ENCODE assay signal across 25 mouse cellular contexts in genomic region chr16:46383344-46383743, GRCm38 (mm10).
DNase-seq lines count a peak whose midpoint lies in the region; ATAC-seq and TF ChIP-seq lines count a peak whose summit lies in the region.
"Had no signal": no experiment of that assay in that cellular context is flagged by ENCODE, and none has a peak within 500 bp of the region (broad histone marks: within the 10 kb centered on the region; RNA-seq: fewer than 3 reads in every experiment).

No protein-coding gene starts in this region.

- TF ChIP-seq CTCF in forebrain, postnatal 0 days (IDR thresholded peaks at IDR 0.05; ENCODE audit: low read depth) = no peak
- no peak for TF ChIP-seq CTCF in brain, embryonic 14.5 days (IDR thresholded peaks at IDR 0.05; ENCODE audit: borderline replicate concordance, extremely low read depth, insufficient read depth, insufficient read length)

- no peak overlapping the region for H3K9ac ChIP-seq in forebrain, postnatal 0 days
- H3K9ac ChIP-seq in forebrain, embryonic 15.5 days (replicated peaks) = no peak overlapping the region
- H3K9ac ChIP-seq in limb, embryonic 14.5 days (ENCODE audit: low read depth, low read length, severe bottlenecking) = no peak overlapping the region
- H3K9ac ChIP-seq: embryonic facial prominence, embryonic 12.5 days; hindbrain, embryonic 14.5 days; liver, embryonic 14.5 days; lung, embryonic 14.5 days; midbrain, embryonic 12.5 days had no signal

- no peaks in the 10 kb centered on the region for H3K27me3 ChIP-seq in forebrain, postnatal 0 days (ENCODE audit: insufficient read depth, low read length)
- no peaks in the 10 kb centered on the region for H3K27me3 ChIP-seq in forebrain, embryonic 15.5 days
- H3K27me3 ChIP-seq in limb, embryonic 14.5 days (ENCODE audit: control insufficient read depth, insufficient read depth, low read length) = no peaks in the 10 kb centered on the region
- H3K27me3 ChIP-seq: CH12.LX; embryonic facial prominence, embryonic 12.5 days; midbrain, embryonic 12.5 days; Patski had no signal

- H3K36me3 ChIP-seq in forebrain, postnatal 0 days (ENCODE audit: insufficient read depth) = no peaks in the 10 kb centered on the region
- no peaks in the 10 kb centered on the region for H3K36me3 ChIP-seq in forebrain, embryonic 15.5 days
- no peaks in the 10 kb centered on the region for H3K36me3 ChIP-seq in limb, embryonic 14.5 days (ENCODE audit: control insufficient read depth, insufficient read depth, low read length)
- H3K36me3 ChIP-seq: embryonic facial prominence, embryonic 12.5 days; G1E; heart, embryonic 10.5 days; midbrain, embryonic 12.5 days had no signal

- H3K27ac ChIP-seq in forebrain, postnatal 0 days (ENCODE audit: low read depth, low read length) = no peak overlapping the region
- no peak overlapping the region for H3K27ac ChIP-seq in forebrain, embryonic 15.5 days (replicated peaks)
- H3K27ac ChIP-seq in limb, embryonic 14.5 days (replicated peaks; ENCODE audit: low read depth, low read length) = no peak overlapping the region
- H3K27ac ChIP-seq: embryonic facial prominence, embryonic 12.5 days; gastrocnemius, adult 2 months; heart, embryonic 10.5 days; hindbrain, embryonic 14.5 days; liver, embryonic 14.5 days; midbrain, embryonic 12.5 days had no signal

- peak; percentile 55; the same call in 1 of the 2 replicates for ATAC-seq in forebrain, postnatal 0 days
- no peak for ATAC-seq in forebrain, embryonic 15.5 days (replicated peaks)
- ATAC-seq in limb, embryonic 14.5 days (ENCODE audit: low FRiP score, low read depth) = peak; percentile 37; the same call in 1 of the 2 replicates
- ATAC-seq: inflammation-experienced regulatory T-cells, adult 6 months; Patski had no signal

- no peak overlapping the region for H3K4me3 ChIP-seq in forebrain, postnatal 0 days (ENCODE audit: low read depth, low read length)
- H3K4me3 ChIP-seq in forebrain, embryonic 15.5 days = no peak overlapping the region
- H3K4me3 ChIP-seq in limb, embryonic 14.5 days (replicated peaks; ENCODE audit: low read length) = no peak overlapping the region
- H3K4me3 ChIP-seq: embryonic facial prominence, embryonic 12.5 days; erythroblast, embryonic 14.5 days; gastrocnemius, adult 2 months; heart, embryonic 10.5 days; midbrain, embryonic 12.5 days had no signal

- 82% methylated on average over 4 of the region's 4 CpGs for WGBS in forebrain, postnatal 0 days
- 91% methylated on average over 4 of the region's 4 CpGs for WGBS in forebrain, embryonic 15.5 days
- WGBS in limb, embryonic 14.5 days = 84% methylated on average over 4 of the region's 4 CpGs

- intact Hi-C loops in left cerebral cortex, postnatal 4 days (cut with DNase I) = no loop called here

- no peak overlapping the region for H3K4me2 ChIP-seq in forebrain, postnatal 0 days (ENCODE audit: low read depth)
- H3K4me2 ChIP-seq in forebrain, embryonic 15.5 days (replicated peaks) = no peak overlapping the region
- H3K4me2 ChIP-seq in limb, embryonic 14.5 days (replicated peaks; ENCODE audit: low read depth, low read length, severe bottlenecking) = no peak overlapping the region
- H3K4me2 ChIP-seq: embryonic facial prominence, embryonic 12.5 days; hindbrain, embryonic 14.5 days; lung, embryonic 14.5 days; midbrain, embryonic 12.5 days had no signal

- DNase-seq in forebrain, postnatal 0 days = no peak
- peak; percentile 7 for DNase-seq in left cerebral cortex, adult 11 months (ENCODE audit: low spot score)
- DNase-seq in left cerebral cortex, postnatal 4 days = no peak
- peak; percentile 11 for DNase-seq in brain, embryonic 14.5 days (ENCODE audit: low read depth)
- no peak for DNase-seq in limb, embryonic 14.5 days (ENCODE audit: low spot score)
- DNase-seq in T-cell, adult 2 months (ENCODE audit: low spot score) = no peak
- DNase-seq: adrenal gland, adult 2 months; B cell, adult 2 months; gastrocnemius, adult 2 months; heart, postnatal 4 days; kidney, adult 18-20 months; kidney, postnatal 4 days; lung, embryonic 14.5 days; thymus, postnatal 25 days had no signal

- no peak for TF ChIP-seq POLR2A in brain, embryonic 14.5 days (IDR thresholded peaks at IDR 0.05; ENCODE audit: borderline replicate concordance, extremely low read depth, insufficient read depth, insufficient read length, poor library complexity, severe bottlenecking)
- TF ChIP-seq POLR2A in limb, embryonic 14.5 days (IDR thresholded peaks at IDR 0.05; ENCODE audit: borderline replicate concordance, extremely low read depth, insufficient read depth, insufficient read length) = no peak

- no peaks in the 10 kb centered on the region for H3K9me3 ChIP-seq in forebrain, postnatal 0 days (ENCODE audit: low read length)
- no peaks in the 10 kb centered on the region for H3K9me3 ChIP-seq in forebrain, embryonic 15.5 days
- no peaks in the 10 kb centered on the region for H3K9me3 ChIP-seq in limb, embryonic 14.5 days (ENCODE audit: control insufficient read depth, low read length)
- H3K9me3 ChIP-seq: embryonic facial prominence, embryonic 12.5 days; heart, embryonic 10.5 days; midbrain, embryonic 12.5 days had no signal

- no peaks in the 10 kb centered on the region for H3K4me1 ChIP-seq in forebrain, postnatal 0 days (ENCODE audit: insufficient read depth)
- H3K4me1 ChIP-seq in forebrain, embryonic 15.5 days = no peaks in the 10 kb centered on the region
- H3K4me1 ChIP-seq in limb, embryonic 14.5 days (ENCODE audit: control insufficient read depth, insufficient read depth, low read length) = peaks cover 2% of the 10 kb centered on the region; the same call in 1 of the 2 replicates
- H3K4me1 ChIP-seq: heart, embryonic 10.5 days; midbrain, embryonic 12.5 days had no signal

Comparison
In these comparisons a context has a peak if more than half of its experiments do, and no peak if none do; other contexts are left out.
1. DNase-seq: peak in left cerebral cortex, adult 11 months (single experiment) and brain, embryonic 14.5 days (single experiment); none in forebrain, postnatal 0 days (single experiment), left cerebral cortex, postnatal 4 days (single experiment), limb, embryonic 14.5 days (single experiment) and T-cell, adult 2 months (single experiment).